Mouse (Mus musculus) megakaryocyte-erythroid progenitor cell, adult 5-6 weeks (primary cell): ENCODE data around the gene Ttll2. TPM values are rescaled to one million over a fixed set of nuclear protein-coding genes. Genes with fewer than 3 reads are reported as not detected.
"Not testable (repeated sequence)": the region's sequence is repeated elsewhere in the genome, so short reads cannot be mapped to it uniquely, and the experiment has no call there.

Source experiments
- ATAC-seq: replicated peaks from 2 replicates; pipeline ENCODE4 v1.8.0; 2016; ENCODE audit warnings: mild to moderate bottlenecking, inconsistent platforms; ENCODE audit not compliant: severe bottlenecking, poor library complexity, low FRiP score, low TSS enrichment
- total RNA-seq, 2 experiments: library from RNA; stranded (forward) in 1 of 2; stranded (reverse) in 1 of 2; fragments of 200-1000, 215-1000 nt in 1 of 2; fragments of >200 nt in 1 of 2; fragmentation: Nextera tagmentation in 1 of 2; gene quantifications; 2 replicates each; pipeline ENCODE4 v1.2.3; 2014 to 2017

The Ttll2 gene
- not detected in 2 replicates for total RNA-seq (2014; fragmentation: Nextera tagmentation)
- not detected in 2 replicates for total RNA-seq (2017)

- not testable (repeated sequence) for ATAC-seq
These were observed at the start of gene Ttll2 for GRCm38 (mm10) chr17:7352596-7352995. Ttll2 (minus strand) TSS chr17:7352696.

GRCm38 (mm10) chr17:7399770-7400169, 47.3 kb upstream of the Ttll2 start:
- ATAC-seq, result not testable (repeated sequence)

- ATAC-seq, result not testable (repeated sequence)
These were observed 45.8 kb upstream of the Ttll2 start for GRCm38 (mm10) chr17:7398198-7398847.

DNA sequence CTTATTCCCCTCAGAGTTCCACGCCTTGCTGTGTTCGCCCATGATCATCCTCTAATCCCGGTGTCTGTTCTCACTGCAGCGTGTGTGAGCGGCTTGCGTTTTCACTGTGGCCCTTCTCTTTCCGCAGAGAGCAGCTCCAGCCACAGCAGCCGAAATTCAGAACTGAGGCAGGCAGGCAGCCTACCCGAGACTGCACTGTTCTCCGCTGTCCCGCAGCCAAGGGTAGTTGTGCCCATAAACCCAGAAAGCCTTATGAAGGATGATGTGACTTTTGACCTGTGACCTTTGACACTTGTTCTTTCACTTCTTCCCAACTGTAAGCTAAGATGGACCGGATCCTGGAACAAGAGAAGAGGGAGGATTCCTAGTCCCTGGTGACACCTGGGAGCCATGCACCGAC, 44.6 kb upstream of the Ttll2 start:
- ATAC-seq, result not testable (repeated sequence)

GRCm38 (mm10) chr17:7396288-7396687, 43.8 kb upstream of the Ttll2 start:
- not testable (repeated sequence) for ATAC-seq

- not testable (repeated sequence) for ATAC-seq
These were observed 43.2 kb upstream of the Ttll2 start for GRCm38 (mm10) chr17:7395671-7396070.

DNA sequence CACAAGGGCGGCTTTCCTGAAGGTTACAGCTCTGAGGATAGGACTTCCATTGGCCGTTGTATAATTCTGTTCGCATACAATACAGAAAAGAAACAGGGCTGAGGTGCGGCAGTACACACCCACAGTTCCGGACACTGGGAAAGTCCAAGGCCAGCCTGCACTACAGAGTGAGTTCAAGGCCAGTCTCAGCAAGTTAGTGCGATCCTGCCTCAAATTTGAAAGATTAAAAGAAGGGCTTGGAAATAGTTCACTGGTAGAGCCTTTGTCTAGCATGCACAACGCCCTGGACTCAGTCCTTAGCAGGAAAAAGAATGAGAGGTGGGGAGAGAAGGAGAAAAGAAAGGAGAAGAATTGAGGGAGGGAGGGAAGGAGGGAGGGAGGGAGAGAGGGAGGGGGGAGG, 42.6 kb upstream of the Ttll2 start:
- ATAC-seq, result not testable (repeated sequence)

GRCm38 (mm10) chr17:7389898-7390297, 37.4 kb upstream of the Ttll2 start:
- ATAC-seq, result not testable (repeated sequence)

GRCm38 (mm10) chr17:7388958-7389356, 36.5 kb upstream of the Ttll2 start:
- not testable (repeated sequence) for ATAC-seq

GRCm38 (mm10) chr17:7388341-7388957, 36.0 kb upstream of the Ttll2 start:
- ATAC-seq, result not testable (repeated sequence)

DNA sequence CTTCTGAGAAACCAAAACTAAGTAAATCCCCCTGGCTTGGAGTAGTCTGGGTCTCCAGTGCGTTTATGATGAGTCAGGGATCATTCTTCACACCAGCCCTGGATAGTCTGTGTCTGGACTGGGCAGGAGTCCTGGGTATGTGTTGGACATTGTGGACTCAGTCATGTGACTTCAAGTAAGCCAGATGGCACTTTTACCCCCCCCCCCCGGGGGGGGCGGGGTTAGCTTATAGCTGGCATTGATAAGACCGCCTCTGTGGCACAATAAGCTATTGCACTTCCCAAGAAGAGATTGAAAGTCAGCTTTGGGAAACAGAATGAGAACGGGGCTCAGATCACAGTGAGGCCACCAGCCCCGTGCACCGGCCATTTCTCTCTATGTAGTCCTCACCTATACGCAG, 33.5 kb upstream of the Ttll2 start:
- ATAC-seq, result not testable (repeated sequence)

GRCm38 (mm10) chr17:7385364-7385763, 32.9 kb upstream of the Ttll2 start, which contains the start of gene Unc93a2:
Unc93a2 (minus strand) TSS chr17:7385464.
- ATAC-seq, result not testable (repeated sequence)

DNA sequence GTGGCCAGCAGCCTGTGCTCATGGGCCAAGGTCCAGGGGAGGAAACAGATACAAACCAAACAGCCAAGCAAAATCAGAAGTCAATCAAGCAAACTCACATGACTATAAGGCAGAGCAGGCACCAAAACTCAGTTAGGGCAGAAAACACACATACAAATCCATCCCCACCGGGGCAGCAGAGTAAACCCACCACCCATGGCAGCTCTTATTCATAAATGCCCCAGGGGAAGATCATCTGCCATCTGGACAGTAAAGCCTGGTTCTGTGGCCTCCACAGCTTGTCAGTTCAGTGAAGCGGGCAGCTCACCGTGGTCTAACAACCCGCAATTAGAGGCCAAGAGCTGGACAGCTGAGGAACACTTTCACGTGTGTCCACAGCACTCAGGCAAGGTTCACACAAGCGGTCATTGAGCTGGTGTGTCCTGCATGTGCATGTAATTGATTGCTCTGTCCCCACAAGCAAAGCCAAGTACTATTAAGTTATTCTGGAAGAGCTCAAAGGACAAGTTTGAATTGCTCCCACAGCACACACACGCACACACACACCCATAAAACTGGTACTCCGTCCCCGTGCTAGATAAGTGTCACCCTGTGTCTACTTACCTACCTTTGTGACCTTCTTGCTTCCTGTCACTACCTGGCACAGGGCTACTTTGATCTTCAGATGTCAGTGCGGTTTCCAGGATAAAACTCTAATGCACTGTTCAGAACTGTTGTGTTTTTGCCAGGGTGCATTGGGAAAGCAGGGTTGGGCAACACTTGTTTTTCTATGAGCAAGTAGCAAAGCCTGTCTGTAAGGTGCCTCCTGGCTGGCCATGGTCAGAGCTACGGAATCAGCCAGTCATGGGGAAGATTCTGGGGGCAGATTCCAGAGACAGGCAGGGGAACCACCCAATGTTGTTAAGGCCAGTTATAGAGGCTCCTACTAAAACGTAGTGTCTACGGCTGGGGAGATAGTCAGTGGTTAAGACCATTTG, 31.0 kb upstream of the Ttll2 start:
- not testable (repeated sequence) for ATAC-seq

GRCm38 (mm10) chr17:7382711-7383110, 30.2 kb upstream of the Ttll2 start:
- not testable (repeated sequence) for ATAC-seq

DNA sequence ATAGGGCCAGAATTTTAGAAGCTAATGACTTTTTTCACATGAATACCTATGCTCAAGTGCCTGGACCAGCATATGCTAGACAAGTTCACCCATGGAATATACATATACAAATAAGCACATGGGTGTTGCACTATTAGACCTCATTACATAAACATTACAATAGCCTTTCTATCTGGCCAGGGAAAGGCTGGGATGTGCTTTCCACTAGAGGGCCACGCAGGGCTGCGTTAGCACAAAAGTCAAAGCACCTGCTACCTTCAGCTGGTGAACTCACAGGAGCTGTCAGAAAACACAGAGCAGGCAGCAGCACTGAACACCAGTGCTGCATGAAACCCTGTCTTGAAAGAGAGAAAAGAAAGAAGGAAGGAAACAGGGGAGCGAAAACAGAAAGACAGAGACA, 25.4 kb upstream of the Ttll2 start:
- ATAC-seq, result not testable (repeated sequence)

DNA sequence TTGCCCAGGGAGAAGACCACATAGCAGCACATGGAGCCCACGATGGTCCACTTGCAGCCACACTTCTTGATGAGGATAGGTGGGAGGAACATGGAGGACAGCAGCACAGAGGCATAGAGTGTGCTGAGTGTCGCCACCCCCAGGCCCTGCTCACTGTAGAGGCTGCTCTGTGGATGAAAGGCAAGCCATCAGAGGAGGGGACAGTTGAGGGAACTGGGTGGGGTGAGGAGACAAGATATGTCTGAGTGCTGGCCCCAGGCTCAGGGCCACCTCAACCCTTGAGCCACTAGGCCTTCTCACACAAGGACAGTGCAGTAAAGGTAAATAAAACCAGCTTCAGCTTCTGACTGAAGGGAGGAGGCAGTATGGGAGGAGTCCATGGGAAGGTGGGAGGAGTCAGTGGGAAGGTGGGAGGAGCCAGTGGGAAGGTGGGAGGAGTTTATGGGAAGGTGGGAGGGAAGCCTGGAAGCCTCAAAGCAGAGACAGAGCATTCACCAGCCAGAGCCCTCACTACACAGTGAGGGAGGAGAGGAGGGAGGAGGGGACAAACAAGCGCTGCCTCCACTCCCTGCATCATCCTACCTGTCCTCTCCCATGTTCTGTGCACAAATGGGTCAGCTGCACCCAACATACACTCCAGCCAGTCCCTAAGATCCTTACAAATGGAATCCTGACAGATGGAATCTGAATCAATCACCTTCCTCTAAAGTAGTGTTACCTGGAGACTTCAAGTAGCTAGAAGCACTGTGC, 24.6 kb upstream of the Ttll2 start:
- peak; percentile 41 for ATAC-seq

DNA sequence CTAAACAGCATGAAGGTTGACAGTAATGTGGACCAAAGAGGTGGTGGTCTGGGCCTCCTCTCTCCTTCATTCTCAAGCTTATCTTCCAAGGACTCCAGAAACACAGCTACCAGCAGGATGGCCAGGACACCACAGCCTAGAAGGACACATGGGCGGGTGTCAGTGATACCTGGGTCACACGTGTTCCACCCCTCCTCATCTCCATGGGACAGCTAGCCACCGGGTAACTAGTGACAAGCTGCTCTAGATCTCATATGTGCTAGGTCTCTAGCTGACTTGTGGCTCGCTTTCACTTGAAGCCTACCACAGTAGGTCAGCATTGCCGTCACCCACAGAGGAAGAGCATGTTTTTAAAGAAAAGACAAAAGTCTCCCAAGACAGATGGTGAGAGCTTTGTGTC, 19.4 kb upstream of the Ttll2 start, which contains the start of gene Gm49630:
Gene Gm49630 (minus strand): TSS at position 101 of the 400 bp plus-strand sequence.
- ATAC-seq, result not testable (repeated sequence)

- not testable (repeated sequence) for ATAC-seq
These were observed 16.9 kb upstream of the Ttll2 start for GRCm38 (mm10) chr17:7369401-7369800.
